Mouse (Mus musculus): ENCODE data around the gene BC005537. TPM values are rescaled to one million over a fixed set of nuclear protein-coding genes. Genes with fewer than 3 reads are reported as not detected.

Gene BC005537
- polyA plus RNA-seq, 1 experiment, result 28.3 TPM

DNA sequence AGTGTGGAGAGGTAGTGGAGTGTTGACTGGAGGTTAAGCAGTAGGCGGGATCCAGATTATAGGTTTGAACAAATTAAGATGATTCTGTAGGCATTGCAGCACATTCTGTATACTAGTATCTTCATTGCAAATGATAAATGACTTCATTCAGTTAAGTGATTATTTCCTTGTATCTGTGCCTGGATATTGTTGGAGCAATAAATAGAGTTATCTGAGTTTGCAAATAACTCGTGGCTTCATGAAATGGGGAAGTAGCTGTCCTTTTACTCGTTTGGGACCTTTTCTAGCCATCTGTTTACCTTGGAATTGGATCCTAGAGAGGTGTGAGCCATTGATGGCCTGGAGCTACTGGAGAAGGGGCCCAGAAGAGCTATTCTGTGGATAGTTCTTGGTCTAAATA, 38.4 kb downstream of the BC005537 start:
- no peak for TF ChIP-seq MYOD1 (IDR thresholded peaks at IDR 0.05; ENCODE audit: control insufficient read depth, insufficient read length, low read depth)
- TF ChIP-seq USF1 (IDR thresholded peaks at IDR 0.05; ENCODE audit: low read depth), result no peak
- TF ChIP-seq MAX (IDR thresholded peaks at IDR 0.05), result no peak
- no peak for TF ChIP-seq CEBPB (IDR thresholded peaks at IDR 0.05; ENCODE audit: low read depth)
- no peak for TF ChIP-seq CTCF (IDR thresholded peaks at IDR 0.05; ENCODE audit: control insufficient read depth, insufficient read depth, insufficient read length)
- no peak for TF ChIP-seq MYOG (IDR thresholded peaks at IDR 0.05; ENCODE audit: control insufficient read depth, extremely low read depth, insufficient read length)
- no peak for TF ChIP-seq FOSL1 (IDR thresholded peaks at IDR 0.05; ENCODE audit: insufficient read depth, low read length, poor library complexity, severe bottlenecking)
- H3K36me3 ChIP-seq (ENCODE audit: control insufficient read depth, insufficient read depth), result peaks cover 62% of the 10 kb centered on the region

DNA sequence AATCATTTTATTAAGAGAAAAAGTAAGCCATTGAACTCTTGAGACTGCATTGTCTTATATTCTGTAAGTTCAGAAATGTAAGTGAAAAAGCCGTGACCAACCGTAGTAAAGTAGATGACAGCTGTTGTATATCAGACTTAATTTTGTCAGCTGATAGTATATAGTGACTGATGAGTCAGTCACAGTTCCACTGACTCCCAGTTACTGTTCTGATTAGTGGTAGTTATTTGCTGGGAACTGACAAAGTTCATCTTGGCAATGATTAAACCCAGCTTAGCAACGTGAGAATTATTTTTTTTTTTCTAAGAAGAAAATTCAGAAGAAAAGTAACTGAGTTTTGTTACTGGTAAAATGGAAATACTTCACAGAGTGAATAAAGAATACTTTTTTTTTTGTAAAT, 40.2 kb downstream of the BC005537 start:
- Histone ChIP-seq H3K79me3 (ENCODE audit: low read depth) (peaks cover 25% of the 10 kb centered on the region), H3K4me3 (ENCODE audit: insufficient read depth, poor library complexity, severe bottlenecking) (no peak overlapping the region), H3K27me3 (ENCODE audit: control insufficient read depth, insufficient read depth, insufficient read length) (no peaks in the 10 kb centered on the region), H3K79me2 (ENCODE audit: control insufficient read depth, insufficient read depth) (peaks cover 36% of the 10 kb centered on the region), H3ac (ENCODE audit: control insufficient read depth, insufficient read length, low read depth) (no peak overlapping the region), H3K36me3 (ENCODE audit: control insufficient read depth, insufficient read depth) (peaks cover 46% of the 10 kb centered on the region)
- no peak for TF ChIP-seq FOSL1 (IDR thresholded peaks at IDR 0.05; ENCODE audit: insufficient read depth, low read length, poor library complexity, severe bottlenecking)
- no peak for TF ChIP-seq MYOG (IDR thresholded peaks at IDR 0.05; ENCODE audit: control insufficient read depth, extremely low read depth, insufficient read length)
- no peak for TF ChIP-seq MYOD1 (IDR thresholded peaks at IDR 0.05; ENCODE audit: control insufficient read depth, insufficient read length, low read depth)
- no peak for TF ChIP-seq CEBPB (IDR thresholded peaks at IDR 0.05; ENCODE audit: low read depth)
- no peak for TF ChIP-seq USF1 (IDR thresholded peaks at IDR 0.05; ENCODE audit: low read depth)
- no peak for TF ChIP-seq MAX (IDR thresholded peaks at IDR 0.05)
- no peak for TF ChIP-seq CTCF (IDR thresholded peaks at IDR 0.05; ENCODE audit: control insufficient read depth, insufficient read depth, insufficient read length)

More for the DNA sequence above, 38.4 kb downstream of the BC005537 start:
- Histone ChIP-seq H3ac (ENCODE audit: control insufficient read depth, insufficient read length, low read depth) (no peak overlapping the region), H3K4me3 (ENCODE audit: insufficient read depth, poor library complexity, severe bottlenecking) (no peak overlapping the region), H3K79me3 (ENCODE audit: low read depth) (peaks cover 43% of the 10 kb centered on the region), H3K79me2 (ENCODE audit: control insufficient read depth, insufficient read depth) (peaks cover 54% of the 10 kb centered on the region), H3K27me3 (ENCODE audit: control insufficient read depth, insufficient read depth, insufficient read length) (no peaks in the 10 kb centered on the region)

GRCm38 (mm10) chr13:24844983-24845955, 43.8 kb downstream of the BC005537 start, which contains the start of gene D130043K22Rik:
D130043K22Rik (plus strand) TSS chr13:24845135.
- no peak within 1 kb of the TSS for H3ac ChIP-seq (ENCODE audit: control insufficient read depth, insufficient read length, low read depth)
- TF ChIP-seq CTCF (IDR thresholded peaks at IDR 0.05; ENCODE audit: control insufficient read depth, insufficient read depth, insufficient read length) (no peak), MYOG (IDR thresholded peaks at IDR 0.05; ENCODE audit: control insufficient read depth, extremely low read depth, insufficient read length) (no peak), FOSL1 (IDR thresholded peaks at IDR 0.05; ENCODE audit: insufficient read depth, low read length, poor library complexity, severe bottlenecking) (no peak), MYOD1 (IDR thresholded peaks at IDR 0.05; ENCODE audit: control insufficient read depth, insufficient read length, low read depth) (no peak), CEBPB (IDR thresholded peaks at IDR 0.05; ENCODE audit: low read depth) (no peak), MAX (IDR thresholded peaks at IDR 0.05) (no peak), USF1 (IDR thresholded peaks at IDR 0.05; ENCODE audit: low read depth) (no peak)
- H3K36me3 ChIP-seq (ENCODE audit: control insufficient read depth, insufficient read depth), result peaks cover 28% of the 10 kb centered on the region
- H3K79me3 ChIP-seq (ENCODE audit: low read depth), result peaks cover 4% of the 10 kb centered on the region
- no peak within 1 kb of the TSS for H3K4me3 ChIP-seq (ENCODE audit: insufficient read depth, poor library complexity, severe bottlenecking)
- H3K79me2 ChIP-seq (ENCODE audit: control insufficient read depth, insufficient read depth), result no peaks in the 10 kb centered on the region
- no peaks in the 10 kb centered on the region for H3K27me3 ChIP-seq (ENCODE audit: control insufficient read depth, insufficient read depth, insufficient read length)

DNA sequence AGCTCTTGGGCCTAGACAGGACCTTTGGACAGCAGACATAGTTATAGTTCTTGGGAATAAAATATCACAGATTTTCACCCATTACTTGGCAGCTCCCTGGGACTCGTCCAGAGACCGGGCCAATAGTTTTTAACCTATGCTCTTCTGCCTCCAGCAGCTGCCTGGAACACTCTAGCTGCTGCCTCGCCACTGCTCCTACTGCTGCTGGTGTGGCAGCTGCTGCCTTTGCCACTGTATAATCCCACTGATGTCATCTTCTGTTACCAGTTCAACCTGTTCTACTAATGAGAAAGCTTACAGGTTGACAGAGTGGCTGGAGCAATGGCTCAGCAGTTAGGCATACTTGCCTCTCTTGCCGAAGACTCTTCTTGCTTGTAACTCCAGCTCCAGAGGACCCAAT, 47.9 kb downstream of the BC005537 start:
- TF ChIP-seq MYOD1 (IDR thresholded peaks at IDR 0.05; ENCODE audit: control insufficient read depth, insufficient read length, low read depth) (no peak), MAX (IDR thresholded peaks at IDR 0.05) (no peak), CTCF (IDR thresholded peaks at IDR 0.05; ENCODE audit: control insufficient read depth, insufficient read depth, insufficient read length) (no peak), USF1 (IDR thresholded peaks at IDR 0.05; ENCODE audit: low read depth) (no peak), CEBPB (IDR thresholded peaks at IDR 0.05; ENCODE audit: low read depth) (no peak), FOSL1 (IDR thresholded peaks at IDR 0.05; ENCODE audit: insufficient read depth, low read length, poor library complexity, severe bottlenecking) (no peak), MYOG (IDR thresholded peaks at IDR 0.05; ENCODE audit: control insufficient read depth, extremely low read depth, insufficient read length) (no peak)
- H3K79me3 ChIP-seq (ENCODE audit: low read depth), result no peaks in the 10 kb centered on the region

GRCm38 (mm10) chr13:24851989-24852388, 50.5 kb downstream of the BC005537 start:
- TF ChIP-seq USF1 (IDR thresholded peaks at IDR 0.05; ENCODE audit: low read depth), result no peak
- no peak for TF ChIP-seq MYOG (IDR thresholded peaks at IDR 0.05; ENCODE audit: control insufficient read depth, extremely low read depth, insufficient read length)
- no peak for TF ChIP-seq CEBPB (IDR thresholded peaks at IDR 0.05; ENCODE audit: low read depth)
- no peak for TF ChIP-seq MYOD1 (IDR thresholded peaks at IDR 0.05; ENCODE audit: control insufficient read depth, insufficient read length, low read depth)
- Histone ChIP-seq H3K36me3 (ENCODE audit: control insufficient read depth, insufficient read depth) (no peaks in the 10 kb centered on the region), H3K4me3 (ENCODE audit: insufficient read depth, poor library complexity, severe bottlenecking) (no peak overlapping the region), H3K79me2 (ENCODE audit: control insufficient read depth, insufficient read depth) (no peaks in the 10 kb centered on the region), H3K79me3 (ENCODE audit: low read depth) (no peaks in the 10 kb centered on the region), H3K27me3 (ENCODE audit: control insufficient read depth, insufficient read depth, insufficient read length) (no peaks in the 10 kb centered on the region), H3ac (ENCODE audit: control insufficient read depth, insufficient read length, low read depth) (no peak overlapping the region)

More for the DNA sequence above, 47.9 kb downstream of the BC005537 start:
- H3K4me3 ChIP-seq (ENCODE audit: insufficient read depth, poor library complexity, severe bottlenecking), result no peak overlapping the region
- H3K36me3 ChIP-seq (ENCODE audit: control insufficient read depth, insufficient read depth), result no peaks in the 10 kb centered on the region
- no peaks in the 10 kb centered on the region for H3K27me3 ChIP-seq (ENCODE audit: control insufficient read depth, insufficient read depth, insufficient read length)
- no peak overlapping the region for H3ac ChIP-seq (ENCODE audit: control insufficient read depth, insufficient read length, low read depth)
- H3K79me2 ChIP-seq (ENCODE audit: control insufficient read depth, insufficient read depth), result no peaks in the 10 kb centered on the region
